Mouse (Mus musculus) liver, postnatal 0 days (tissue): ENCODE results near the gene Inpp5b.

Source experiments
- CTCF ChIP-seq: sonication (generic); IDR thresholded peaks from 2 replicates; pipeline ENCODE4 v1.5.1; 2016; ENCODE audit warnings: antibody characterized with exemption, low read depth
- EP300 ChIP-seq: IDR thresholded peaks from 2 replicates; pipeline ENCODE4 v1.6.1; 2016; ENCODE audit warnings: antibody characterized with exemption, low read depth, mild to moderate bottlenecking

DNA sequence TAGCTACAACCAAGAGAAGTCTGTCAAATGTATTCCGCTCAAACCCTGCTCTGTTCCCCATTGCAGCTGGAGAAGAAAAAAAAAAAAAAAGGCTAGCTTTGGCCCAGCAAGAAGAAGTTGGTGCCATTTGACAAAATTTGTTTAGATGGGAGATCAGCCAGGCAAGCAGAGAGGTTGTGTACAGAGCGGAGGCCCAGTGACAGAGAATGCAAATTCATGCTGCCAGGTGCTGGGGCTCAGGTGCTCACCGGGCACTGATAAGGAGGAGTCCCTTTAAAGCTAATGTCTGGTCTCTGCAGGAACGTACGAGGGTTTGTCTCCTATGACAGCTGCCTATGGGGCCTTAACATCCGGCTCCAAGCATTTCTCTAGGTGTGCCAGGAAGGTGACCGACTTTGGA is 4.9 kb downstream of the Inpp5b start:
- TF ChIP-seq CTCF (no peak), EP300 (no peak)
